Mouse (Mus musculus) gastrocnemius, postnatal 10 days (tissue): ENCODE measurements at regions not wholly inside any gene's neighbourhood (a gene's known extent, or its start where the extent isn't known, plus 50 kb on each side); places are given as distances from the start of the nearest gene placed in this dataset.
A peak's percentile ranks its signal among the peaks of the same experiment; 100 is the strongest.
"Not testable (repeated sequence)": the region's sequence is repeated elsewhere in the genome, so short reads cannot be mapped to it uniquely, and the experiment has no call there.

Experiments used
- DNase-seq: peaks from one replicate; pipeline ENCODE4 v3.0.0; 2021; ENCODE audit warnings: mixed read lengths

DNA sequence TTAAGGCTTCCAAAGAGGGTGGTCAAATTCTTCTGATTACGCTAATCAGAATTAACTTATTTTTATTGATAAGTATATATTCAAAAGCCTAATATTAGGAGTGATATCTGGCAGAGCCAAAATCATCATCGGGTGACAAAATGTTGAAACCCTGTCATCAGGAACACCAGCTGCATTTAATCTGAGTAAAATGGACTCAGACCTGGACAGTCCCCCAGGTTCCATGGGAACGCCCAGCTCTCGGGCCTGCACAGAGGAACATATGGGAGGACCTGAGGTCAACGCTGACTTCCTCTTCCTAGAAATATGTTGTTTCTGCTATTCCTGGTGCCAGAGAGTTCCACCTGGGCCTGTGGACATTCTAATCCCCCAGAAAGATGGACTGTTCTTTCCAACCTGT, 176.5 kb downstream of the Tmx1 start:
- DNase-seq = no peak

GRCm38 (mm10) chr12:70631281-70631680, 178.4 kb downstream of the Tmx1 start:
- no peak for DNase-seq

DNA sequence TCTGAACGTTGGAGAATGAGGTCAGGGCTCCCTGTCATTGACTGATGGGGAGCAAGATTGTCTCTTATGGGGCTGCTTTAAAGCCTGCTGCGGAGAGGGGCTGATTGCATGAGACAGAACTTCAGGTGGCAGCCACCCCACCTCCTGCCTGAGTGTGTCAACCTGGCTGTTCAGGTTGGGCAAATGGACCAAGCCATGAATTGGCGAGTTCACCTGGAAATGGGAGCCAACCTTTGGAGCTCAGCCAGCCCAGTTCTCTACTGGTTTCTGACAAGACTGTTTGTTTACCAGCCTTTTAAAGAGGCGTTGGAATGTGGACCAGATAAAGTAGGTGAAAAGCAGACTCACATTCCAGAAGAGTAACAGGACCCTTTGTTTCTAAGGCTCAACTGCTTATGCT, 180.3 kb downstream of the Tmx1 start:
- no peak for DNase-seq

- DNase-seq = no peak
These were observed 180.9 kb downstream of the Tmx1 start for GRCm38 (mm10) chr12:70633622-70634365.

DNA sequence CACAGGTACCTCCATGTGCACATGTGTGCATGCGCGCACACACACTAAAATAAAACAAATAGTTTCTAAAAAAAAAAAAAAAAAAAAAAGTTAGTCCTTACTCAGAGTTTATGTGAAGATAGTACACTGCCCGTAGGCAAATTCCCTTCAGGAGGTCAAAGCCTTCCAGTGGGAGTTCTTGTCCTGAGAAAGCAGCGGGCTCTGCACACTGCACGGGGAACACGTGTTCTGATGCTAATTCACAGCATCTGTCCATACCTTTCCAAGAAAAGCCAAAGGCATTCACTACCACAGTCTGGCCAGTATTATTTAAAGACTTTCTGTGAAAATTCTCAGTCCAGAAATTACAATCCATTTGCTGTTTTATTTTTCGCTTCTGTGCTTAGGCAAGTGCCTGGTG, 183.1 kb downstream of the Tmx1 start:
- no peak for DNase-seq

- no peak for DNase-seq
These were observed 185.1 kb upstream of the Frmd6 start for GRCm38 (mm10) chr12:70640186-70640585.

DNA sequence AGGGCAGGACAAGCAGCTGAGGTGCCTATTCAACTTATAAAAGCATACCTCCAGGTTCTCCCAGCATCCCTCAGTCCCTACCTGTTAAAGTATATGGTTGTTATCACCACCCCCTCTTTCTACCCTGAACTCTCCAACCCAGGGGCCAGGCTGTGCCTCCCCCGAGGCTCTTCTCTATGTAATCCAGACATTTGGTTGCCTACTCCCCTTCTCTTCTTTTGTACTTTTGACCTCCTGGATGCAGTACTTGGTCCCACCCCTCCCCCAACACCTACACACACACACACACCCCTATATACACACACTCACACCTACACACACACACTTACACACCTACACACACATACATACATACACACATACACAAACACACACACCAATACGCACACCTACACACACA, 180.4 kb upstream of the Frmd6 start:
- no peak for DNase-seq

DNA sequence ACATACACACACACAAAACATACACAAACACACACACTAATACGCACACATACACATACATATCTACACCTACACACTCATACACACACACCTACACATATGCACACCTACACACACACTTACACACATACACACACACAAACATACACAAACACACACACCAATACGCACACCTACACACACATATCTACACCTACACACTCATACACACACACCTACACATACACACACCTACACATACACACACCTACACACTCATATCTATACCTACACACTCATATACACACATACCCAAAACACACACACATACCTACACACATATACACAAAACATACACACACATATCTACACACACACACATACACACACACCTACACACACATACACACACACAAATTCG, 179.9 kb upstream of the Frmd6 start:
- DNase-seq = no peak

DNA sequence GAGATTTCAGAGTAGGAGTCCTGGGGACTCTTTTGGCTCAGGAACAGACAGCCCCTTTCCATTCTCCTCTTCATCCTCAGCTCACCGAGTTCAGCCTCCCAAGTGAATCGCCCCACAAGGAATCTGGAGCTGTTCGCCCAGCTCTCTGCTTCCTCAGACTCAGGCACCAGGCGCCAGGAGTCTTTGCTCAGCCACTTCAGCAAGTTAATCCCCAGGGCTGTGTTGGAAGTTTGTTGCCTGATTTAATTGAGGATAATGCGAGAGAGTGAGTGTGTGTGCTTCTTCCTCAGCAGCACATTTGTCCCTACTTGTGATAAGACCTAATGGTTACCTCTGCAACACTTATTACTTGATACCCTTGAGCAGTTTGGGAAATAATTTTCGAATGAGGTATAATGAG, 177.8 kb upstream of the Frmd6 start:
- no peak for DNase-seq

GRCm38 (mm10) chr12:70648179-70648811, 177.0 kb upstream of the Frmd6 start:
- no peak for DNase-seq

DNA sequence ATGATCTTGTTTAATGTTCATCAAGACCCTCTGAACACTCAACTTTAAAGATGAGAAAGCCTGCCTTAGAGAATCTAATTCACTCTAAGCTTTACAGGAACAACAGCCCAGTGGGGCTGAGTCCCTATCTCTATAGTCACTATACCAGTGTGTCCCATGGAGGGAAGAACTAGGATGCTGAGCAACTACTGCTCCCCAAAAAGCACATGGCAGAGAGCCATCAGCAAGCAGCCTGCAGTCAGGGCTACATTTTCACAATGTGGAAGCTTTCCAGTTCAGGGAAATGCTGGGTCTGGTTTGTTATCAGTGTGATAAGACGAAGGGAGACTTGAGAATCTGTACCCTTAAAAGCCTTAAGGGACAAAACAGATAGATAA, 176.5 kb upstream of the Frmd6 start:
- no peak for DNase-seq

GRCm38 (mm10) chr12:70649691-70650090, 175.6 kb upstream of the Frmd6 start:
- no peak for DNase-seq

- no peak for DNase-seq
These were observed 174.8 kb upstream of the Frmd6 start for GRCm38 (mm10) chr12:70650470-70650869.

GRCm38 (mm10) chr12:70652751-70653150, 172.6 kb upstream of the Frmd6 start:
- DNase-seq = no peak

DNA sequence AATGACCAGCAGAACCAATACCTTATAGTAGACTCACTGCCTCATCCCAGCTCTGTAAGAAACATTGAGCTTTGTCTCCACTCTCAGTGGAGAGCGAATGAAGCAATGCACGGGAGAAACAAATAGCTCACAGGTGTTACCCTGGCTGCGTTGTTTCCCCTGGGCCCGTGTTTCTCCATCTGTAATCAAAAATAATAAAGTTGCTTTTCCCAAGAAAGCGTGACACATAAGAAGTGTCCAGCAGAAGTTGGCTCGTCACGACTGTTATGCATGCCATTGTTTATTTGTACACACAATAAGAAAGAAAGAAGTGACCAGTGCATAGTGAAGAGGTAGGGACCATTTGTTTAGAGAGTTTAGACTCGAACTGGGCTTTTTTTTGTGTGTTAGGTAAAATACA, 171.3 kb upstream of the Frmd6 start:
- DNase-seq = no peak

- DNase-seq = peak; percentile 59
These were observed 170.8 kb upstream of the Frmd6 start for GRCm38 (mm10) chr12:70654546-70654945.

- DNase-seq = no peak
These were observed 169.9 kb upstream of the Frmd6 start for GRCm38 (mm10) chr12:70655411-70655811.

DNA sequence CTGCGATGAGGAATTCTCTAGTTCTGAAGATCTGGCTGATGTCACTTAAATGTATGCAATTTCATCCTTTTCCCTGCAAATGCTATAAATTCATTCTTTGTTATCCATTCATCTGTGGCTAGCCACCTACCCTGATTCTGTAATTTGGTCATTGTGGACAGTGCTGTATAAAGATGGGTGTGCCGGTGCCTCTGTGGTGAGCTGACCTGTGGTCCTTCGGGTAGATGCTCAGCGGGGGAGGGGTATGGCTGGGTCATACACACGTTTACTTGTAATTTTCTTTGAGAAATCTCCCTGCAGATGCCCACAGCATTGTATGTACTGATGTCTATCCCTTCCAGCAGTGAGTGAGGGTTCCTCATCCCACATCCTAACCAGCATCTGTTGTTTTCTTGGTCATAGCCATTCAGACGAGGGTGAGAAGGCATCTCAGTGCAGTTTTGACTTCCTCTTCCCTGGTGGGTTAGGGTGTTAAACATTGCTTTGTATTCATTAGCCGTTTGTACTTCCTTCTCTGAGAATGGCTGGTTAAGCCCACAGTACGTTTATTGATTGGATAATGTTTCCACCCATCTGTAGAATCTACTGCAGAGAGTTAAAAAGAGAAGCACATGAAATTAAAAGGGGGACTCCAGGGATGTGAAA, 169.3 kb upstream of the Frmd6 start:
- no peak for DNase-seq

DNA sequence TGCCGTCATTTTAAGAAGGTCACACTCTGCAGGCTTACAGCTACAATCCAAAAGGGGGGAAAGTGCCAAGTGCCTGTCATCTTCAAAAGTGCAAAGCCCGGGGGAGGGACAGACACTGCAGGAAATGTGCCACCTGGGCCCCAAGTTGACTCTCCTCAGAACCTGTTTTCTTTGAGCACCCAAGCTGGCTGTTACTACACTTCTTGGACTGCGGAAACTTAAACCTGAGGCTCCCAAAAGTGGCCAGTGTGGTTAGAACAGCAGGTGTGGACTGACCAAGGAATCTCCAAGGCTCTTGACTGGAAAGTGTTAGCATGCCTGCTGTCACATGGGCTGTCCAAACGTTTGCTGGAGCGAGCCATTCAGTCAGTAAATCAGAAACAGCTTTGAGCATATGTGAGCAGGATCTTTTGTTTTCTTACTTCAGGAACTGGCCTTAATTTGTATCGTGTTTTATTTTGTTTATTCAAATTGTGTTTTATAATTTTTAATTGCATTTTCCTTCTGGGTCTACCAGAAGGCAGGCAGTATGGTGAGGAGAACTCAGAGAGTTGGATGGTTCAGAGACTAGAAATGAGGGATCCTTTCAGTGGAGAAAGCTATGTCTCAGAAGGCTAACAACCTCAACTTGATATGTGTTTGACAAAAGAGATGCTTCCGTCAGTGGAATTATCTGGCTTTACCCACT, 168.4 kb upstream of the Frmd6 start:
- no peak for DNase-seq

DNA sequence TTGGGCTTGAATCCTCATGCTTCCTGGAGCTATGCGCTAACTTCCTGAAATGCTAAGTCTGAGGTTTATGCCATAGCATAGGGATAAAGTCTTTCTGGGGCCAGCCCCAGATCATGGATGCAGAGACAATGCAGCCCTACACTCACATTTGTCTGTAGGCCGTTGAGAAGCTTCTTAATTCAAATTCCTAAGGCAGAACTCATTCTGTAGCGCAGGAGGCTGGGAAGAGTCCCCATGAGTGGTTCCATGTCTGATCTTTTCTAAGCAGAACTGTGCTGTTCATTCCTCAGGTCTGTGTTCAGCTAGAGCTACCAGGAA, 167.9 kb upstream of the Frmd6 start:
- DNase-seq = no peak

DNA sequence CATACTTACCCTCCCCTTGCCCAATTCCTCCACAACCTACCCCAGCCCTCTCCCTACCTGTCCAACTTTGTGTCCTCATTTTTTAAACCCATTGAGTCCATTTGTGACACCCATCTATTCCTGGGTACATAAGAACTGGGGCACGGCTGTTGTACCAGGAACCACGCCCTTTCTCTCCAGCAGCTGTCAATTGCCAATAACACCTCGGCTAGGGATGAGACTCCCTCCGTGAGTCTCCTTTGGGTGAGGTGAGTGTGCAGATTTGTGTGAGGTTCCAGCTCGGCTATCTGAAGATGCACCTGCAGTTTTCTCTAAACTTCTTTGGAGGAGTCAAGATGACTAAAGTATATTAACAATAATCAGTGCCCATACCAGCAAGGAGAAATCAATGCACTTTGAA, 167.2 kb upstream of the Frmd6 start:
- no peak for DNase-seq

GRCm38 (mm10) chr12:70660388-70660787, 164.9 kb upstream of the Frmd6 start:
- DNase-seq = no peak

GRCm38 (mm10) chr12:70668158-70668557, 157.2 kb upstream of the Frmd6 start:
- not testable (repeated sequence) for DNase-seq
